Mouse (Mus musculus): ENCODE results near the gene 2300003K06Rik.
"Not testable (repeated sequence)": the region's sequence is repeated elsewhere in the genome, so short reads cannot be mapped to it uniquely, and the experiment has no call there.

Gene 2300003K06Rik

DNA sequence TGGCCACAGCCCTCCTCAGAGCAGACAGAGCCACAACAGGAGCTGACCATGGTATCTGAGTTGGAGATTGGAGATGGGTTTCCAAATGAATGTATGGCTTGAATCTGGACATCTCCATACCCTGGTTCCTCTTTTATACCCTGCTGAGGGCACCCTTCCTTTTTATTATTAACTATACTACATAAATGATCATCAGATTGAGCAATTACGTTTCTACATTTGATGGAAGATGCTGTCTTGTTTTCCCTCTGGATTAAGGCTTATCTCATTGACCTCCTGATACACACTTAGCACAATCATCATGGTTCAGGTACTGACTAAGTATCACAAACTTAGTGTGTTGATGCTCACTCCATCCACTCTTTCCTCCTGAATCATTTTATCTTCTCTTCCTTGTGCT, at the start of gene 2300003K06Rik:
Gene 2300003K06Rik (minus strand): TSS at position 101 of the 400 bp plus-strand sequence.
- no peak for DNase-seq (ENCODE audit: low spot score)

GRCm38 (mm10) chr11:99878887-99879286, 41.0 kb upstream of the 2300003K06Rik start, which contains the start of gene Gm11567:
TSS of gene Gm11567 (plus strand) at chr11:99879187.
- DNase-seq (ENCODE audit: low spot score), result not testable (repeated sequence)

DNA sequence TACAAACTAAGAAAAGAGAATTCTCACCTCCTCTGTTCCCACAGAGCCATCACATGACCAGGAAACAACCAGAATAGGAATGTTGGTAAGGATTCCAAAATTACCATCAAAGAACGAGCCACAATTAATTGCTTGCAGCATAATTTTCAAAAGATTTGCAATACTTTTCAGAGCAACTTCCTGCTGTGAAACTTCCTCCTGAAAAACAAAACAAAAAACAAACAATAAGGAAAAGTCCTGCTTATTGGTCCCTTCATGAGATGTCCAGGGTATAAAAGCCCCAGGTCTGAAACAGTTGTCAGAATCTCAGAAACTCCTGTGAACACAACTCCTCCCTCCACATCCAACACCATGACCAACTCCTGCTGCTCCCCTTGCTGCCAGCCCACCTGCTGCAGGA, 35.2 kb upstream of the 2300003K06Rik start, which contains the start of gene Krtap9-1:
Gene Krtap9-1 (plus strand): TSS at position 301 of the 400 bp plus-strand sequence.
- not testable (repeated sequence) for DNase-seq (ENCODE audit: low spot score)

GRCm38 (mm10) chr11:99864176-99864575, 26.3 kb upstream of the 2300003K06Rik start, which contains the start of gene Gm11559:
TSS of gene Gm11559 (plus strand) at chr11:99864476.
- DNase-seq (ENCODE audit: low spot score), result not testable (repeated sequence)

- DNase-seq (ENCODE audit: low spot score), result no peak
Observed at GRCm38 (mm10) chr11:99858761-99859160, 20.9 kb upstream of the 2300003K06Rik start.

DNA sequence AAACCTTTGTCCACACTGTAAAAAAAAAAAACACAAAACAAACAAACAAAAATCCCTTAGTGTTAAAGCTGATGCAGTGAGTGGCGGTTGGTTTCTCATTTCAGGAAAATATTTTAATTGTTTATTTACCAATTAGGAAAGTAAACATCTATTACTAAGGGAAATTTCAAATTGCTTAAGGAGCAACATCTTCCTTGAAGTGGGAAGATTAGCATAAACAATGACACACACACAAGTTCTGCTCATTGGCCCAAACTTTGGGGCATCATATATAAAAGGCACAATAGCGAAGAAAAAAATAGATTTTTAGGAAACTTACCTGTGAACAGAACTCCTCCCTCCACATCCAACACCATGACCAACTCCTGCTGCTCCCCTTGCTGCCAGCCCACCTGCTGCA, 19.8 kb upstream of the 2300003K06Rik start, which contains the start of gene Gm11568:
Gene Gm11568 (plus strand): TSS at position 301 of the 400 bp plus-strand sequence.
- no peak for DNase-seq (ENCODE audit: low spot score)

DNA sequence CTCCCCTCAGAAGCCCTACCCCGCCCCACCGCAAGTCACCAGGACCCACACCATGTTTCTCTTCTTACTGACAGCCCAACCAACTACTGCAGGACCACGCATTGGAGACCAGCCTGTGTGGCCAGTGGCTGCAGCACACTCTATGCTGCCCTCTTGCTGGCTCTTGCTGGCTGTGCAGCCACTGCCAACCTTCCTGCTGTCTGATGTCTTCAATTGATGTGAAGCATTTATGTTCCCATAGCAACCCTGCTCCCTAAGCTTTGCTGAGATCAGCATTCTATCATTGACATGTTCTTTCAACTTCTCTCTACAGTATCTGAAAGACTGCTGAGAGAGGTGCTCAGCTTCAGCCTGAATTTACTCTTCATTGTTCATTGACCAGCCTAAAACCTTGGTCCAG, 16.3 kb upstream of the 2300003K06Rik start:
- no peak for DNase-seq (ENCODE audit: low spot score)

DNA sequence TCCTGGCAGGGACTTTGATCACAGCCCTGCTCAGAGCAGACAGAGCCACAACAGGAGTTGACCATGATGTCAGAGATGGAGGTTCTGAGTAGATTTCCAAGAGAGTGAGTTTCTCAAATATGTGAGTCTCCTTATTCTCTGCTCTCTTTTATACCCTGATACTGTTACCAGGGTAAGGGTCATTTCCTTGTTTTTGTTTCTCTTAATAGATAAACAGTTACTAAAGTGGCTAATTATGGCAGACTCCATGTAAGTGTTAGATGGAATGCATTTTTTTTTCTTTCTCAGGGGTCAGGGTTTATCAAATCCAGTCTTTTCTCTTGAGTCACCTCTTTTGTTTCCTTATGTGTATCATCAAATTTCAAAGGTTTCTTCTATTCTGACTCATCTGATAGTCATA, 13.6 kb upstream of the 2300003K06Rik start, which contains the start of gene Krtap4-16:
Gene Krtap4-16 (minus strand): TSS at position 101 of the 400 bp plus-strand sequence.
- no peak for DNase-seq (ENCODE audit: low spot score)

GRCm38 (mm10) chr11:99846746-99847145, 8.9 kb upstream of the 2300003K06Rik start:
- no peak for DNase-seq (ENCODE audit: low spot score)

GRCm38 (mm10) chr11:99842185-99842584, 4.3 kb upstream of the 2300003K06Rik start:
- no peak for DNase-seq (ENCODE audit: low spot score)

DNA sequence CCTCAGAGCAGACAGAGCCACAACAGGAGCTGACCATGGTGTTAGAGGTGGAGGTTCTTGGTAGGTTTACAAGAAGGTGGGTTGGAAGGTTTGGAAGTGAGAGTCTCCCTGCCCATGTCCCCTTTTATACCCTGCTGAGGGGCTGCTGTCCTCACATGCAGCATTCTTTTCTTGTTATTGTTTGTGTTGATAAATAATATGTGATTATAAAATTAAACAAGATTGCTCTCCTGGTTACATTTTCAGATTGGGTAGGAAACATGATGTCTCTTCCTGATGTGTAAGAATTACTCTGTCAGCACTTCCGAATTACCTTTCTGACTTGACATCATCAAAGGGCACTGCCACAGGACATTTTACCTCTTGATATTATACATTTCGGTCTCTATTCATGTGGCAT, 22.3 kb downstream of the 2300003K06Rik start, which contains the start of gene Gm11564:
Gene Gm11564 (minus strand): TSS at position 101 of the 400 bp plus-strand sequence.
- DNase-seq (ENCODE audit: low spot score), result not testable (repeated sequence)

GRCm38 (mm10) chr11:99809792-99810191, 28.1 kb downstream of the 2300003K06Rik start, which contains the start of gene Krtap4-13:
TSS of gene Krtap4-13 (minus strand) at chr11:99809892.
- not testable (repeated sequence) for DNase-seq (ENCODE audit: low spot score)

DNA sequence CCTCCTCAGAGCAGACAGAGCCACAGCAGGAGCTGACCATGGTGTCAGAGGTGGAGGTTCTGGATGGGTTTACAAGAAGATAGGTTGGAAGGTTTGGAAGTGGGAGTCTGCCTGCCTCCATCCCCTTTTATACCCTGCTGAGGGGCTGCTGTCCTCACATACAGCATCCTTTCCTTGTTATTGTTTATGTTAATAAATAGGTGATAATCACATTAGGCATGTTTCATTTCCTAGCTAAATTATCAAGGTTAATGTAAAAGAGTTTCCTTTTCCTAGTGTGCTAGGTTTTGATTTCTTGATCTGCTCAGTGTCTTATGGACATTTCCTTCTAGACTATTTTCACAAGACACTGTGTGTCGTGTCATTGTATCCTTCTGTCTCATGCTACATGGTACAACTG, 33.5 kb downstream of the 2300003K06Rik start, which contains the start of gene Gm11554:
Gene Gm11554 (minus strand): TSS at position 101 of the 400 bp plus-strand sequence.
- DNase-seq (ENCODE audit: low spot score), result not testable (repeated sequence)

DNA sequence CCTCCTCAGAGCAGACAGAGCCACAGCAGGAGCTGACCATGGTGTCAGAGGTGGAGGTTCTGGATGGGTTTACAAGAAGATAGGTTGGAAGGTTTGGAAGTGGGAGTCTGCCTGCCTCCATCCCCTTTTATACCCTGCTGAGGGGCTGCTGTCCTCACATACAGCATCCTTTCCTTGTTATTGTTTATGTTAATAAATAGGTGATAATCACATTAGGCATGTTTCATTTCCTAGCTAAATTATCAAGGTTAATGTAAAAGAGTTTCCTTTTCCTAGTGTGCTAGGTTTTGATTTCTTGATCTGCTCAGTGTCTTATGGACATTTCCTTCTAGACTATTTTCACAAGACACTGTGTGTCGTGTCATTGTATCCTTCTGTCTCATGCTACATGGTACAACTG, 39.0 kb downstream of the 2300003K06Rik start, which contains the start of gene Gm11569:
Gene Gm11569 (minus strand): TSS at position 101 of the 400 bp plus-strand sequence.
- not testable (repeated sequence) for DNase-seq (ENCODE audit: low spot score)

DNA sequence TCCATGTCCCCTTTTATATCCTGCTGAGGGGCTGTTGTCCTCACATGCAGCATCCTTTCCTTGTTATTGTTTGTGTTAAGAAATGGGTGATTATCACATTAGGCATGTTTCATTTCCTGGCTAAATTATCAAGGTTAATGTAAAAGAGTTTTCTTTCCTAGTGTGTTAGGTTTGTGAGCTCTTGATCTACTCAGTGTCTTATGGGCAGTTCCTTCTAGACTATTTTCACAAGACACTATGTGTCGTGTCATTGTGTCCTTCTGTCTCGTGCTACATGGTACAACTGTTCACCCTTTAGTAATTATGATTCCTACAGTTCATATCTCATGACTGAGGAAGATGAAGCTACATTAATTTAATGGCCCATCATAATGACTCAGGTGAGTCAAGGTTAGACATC, 44.5 kb downstream of the 2300003K06Rik start, which contains the start of gene Gm11596:
Gene Gm11596 (minus strand): TSS at position 101 of the 400 bp plus-strand sequence.
- no peak for DNase-seq (ENCODE audit: low spot score)
